Mouse (Mus musculus) right cerebral cortex, postnatal 4 days (tissue): ENCODE data around the gene Gm10337.

Experiments used
- DNase-seq: peaks from one replicate; pipeline ENCODE4 v3.0.0-alpha.2; 2022

The Gm10337 gene

DNA sequence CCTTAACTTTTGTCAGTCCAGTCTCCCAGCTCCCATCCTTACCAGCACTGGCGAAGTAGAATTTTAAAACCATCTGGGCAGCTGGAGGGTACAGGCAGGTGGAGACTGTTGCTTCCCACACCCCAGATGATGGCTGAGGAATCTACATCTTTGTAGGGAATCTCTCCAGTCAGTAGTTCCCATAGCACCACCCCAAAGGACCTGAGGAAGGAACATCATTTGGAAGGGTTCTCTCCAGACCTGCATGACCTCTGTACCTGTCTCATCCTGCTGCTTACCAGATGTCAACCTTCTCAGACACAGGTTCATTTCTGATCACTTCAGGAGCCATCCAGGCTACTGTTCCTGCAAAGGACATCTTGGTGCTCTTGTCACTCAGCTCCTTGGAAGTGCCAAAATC, at the start of gene Gm10337:
Gene Gm10337, plus strand, starts transcription at position 276 of the 400 bp plus-strand sequence.
- DNase-seq: no peak

DNA sequence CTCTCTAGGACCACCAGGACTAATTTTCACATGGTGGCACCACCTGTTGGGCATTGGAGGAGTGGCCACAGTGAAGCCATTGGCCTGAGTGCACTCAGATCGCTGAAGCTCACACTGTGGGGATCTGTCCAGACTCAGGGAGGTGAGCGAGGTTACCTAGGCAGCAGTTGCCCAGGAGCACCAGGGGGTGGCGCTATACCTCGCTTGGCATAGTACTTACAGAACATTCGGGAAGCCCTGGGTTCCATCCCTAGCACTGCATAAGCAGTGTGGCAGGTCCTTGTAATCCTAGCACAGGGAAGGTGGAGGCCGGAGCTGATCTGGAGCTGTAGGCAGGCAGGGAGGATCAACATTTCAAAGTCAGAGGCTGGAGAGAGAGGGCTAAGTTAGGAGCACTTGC, 47.5 kb upstream of the Gm10337 start:
- DNase-seq: no peak

DNA sequence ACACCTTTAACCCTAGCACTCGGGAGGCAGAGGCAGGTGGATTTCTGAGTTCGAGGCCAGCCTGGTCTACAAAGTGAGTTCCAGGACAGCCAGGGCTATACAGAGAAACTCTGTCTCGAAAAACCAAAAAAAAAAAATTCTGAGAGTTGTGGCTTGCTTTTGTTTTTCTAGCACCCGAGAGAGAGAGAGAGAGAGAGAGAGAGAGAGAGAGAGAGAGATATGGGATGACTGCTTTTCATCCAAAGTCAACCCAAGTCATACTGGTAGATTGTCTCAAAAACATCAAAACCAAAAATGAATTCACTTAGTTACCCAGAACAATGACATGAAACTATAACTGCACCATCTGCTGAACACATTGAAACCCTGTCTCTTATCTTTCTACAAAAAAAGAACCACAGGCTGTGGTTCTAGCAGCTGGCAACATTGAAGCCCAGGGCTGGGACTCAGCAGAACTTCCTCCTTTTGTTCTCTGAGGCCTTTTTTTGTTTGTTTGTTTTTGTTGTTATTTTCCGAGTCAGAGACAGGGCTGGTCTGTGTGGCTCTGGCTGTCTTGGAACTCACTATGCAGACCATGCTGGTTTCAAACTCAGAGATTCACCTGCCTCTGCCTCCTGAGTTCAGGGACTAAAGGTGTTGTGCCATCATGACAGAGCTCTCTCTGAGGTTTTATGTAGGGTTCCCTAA, 45.3 kb upstream of the Gm10337 start:
- no peak for DNase-seq

DNA sequence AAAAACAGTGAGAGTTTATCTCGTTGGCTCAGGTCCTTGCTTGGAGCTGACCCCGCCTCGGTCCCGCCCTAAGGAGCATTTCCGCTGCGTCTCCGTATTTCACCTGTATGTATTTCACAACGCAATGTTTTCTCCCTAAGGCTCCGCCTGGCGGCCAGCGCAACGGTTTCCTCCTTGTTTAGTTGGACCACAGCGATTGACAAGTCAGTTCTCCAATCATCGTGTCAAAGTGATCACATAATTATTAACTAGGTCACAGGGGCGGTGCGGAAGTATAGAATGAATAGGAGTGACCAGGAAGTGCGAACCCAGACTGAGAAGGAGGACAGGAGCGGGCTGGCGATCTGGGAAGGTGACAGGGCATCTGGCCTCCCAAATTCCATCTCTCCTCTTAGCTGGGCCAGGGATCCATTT, 44.6 kb upstream of the Gm10337 start, which contains the start of gene Prr13:
Gene Prr13, plus strand, starts transcription at position 125 of the 414 bp plus-strand sequence.
- peak; percentile 74 for DNase-seq

DNA sequence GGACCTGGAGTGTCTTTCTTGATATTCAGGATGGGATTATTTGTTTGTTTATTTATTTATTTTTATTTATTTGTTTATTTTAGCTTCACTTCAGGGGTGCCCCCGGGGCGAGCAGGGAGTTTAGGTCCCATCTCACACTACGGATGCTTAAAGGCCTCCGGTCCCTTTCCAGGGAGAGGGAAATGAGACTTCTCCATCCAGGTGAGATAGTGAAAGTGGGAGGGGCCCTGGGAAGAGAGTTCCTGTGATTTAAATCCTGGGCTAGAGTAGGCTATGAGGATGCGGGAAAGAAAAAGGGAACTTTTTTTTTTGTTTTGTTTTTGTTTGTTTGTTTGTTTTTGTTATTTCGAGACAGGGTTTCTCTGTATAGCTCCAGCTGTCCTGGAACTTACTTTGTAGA, 44.1 kb upstream of the Gm10337 start:
- no peak for DNase-seq

DNA sequence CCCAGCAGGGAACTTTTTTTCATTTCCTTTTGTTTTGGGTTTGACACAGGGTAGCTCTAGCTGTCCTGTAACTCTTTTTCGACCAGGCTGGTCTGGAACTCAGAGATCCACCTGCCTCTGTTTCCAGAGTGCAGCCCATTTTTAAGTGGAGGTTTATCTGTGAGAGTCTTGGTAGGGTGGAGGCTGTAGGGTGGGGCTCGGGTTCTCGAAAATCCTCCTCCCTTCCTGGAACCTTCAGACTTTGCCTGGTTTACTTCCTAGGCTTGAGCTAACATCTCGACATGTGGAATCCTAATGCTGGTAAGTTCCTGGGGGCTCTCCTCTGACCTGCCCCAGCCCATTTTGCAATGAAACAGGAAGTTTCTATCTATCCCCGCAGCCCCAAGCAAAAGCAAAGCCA, 43.7 kb upstream of the Gm10337 start:
- no peak for DNase-seq

DNA sequence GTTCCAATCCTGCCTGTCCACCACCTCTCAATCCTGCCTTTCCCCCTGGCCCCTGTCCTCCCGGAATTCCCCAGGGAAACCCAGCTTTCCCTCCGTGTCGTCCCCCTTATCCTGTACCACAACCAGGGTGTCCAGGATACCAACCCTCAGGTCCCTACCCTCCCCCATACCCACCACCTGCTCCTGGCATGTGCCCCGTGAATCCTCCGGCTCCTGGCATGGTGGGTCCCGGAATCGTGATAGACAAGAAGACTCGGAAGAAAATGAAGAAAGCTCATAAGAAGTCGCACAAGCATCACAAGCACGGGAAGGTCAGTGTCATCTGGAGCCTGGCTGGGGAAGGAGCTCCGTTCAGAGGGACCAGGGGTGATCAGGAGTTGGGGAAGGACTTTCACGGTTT, 43.1 kb upstream of the Gm10337 start:
- no peak for DNase-seq

DNA sequence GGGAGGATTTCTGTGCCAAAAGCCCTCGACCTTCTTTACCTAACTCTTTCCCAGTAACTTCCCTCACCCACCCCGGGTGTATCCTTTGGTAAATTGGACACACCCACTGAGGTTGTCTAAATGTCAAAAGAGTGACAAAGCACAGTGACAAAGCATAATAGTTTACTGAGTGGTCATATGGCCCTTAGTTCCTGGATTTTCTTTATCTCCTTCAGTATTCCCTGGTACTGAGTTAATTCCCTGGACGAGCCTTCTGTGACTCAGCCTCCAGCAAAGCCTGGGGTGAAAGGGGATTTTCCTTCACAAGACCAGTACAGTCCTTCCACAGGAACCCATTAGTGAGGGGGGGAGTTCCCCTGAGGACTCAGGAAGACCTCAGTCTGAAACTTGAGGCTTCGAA, 42.6 kb upstream of the Gm10337 start:
- no peak for DNase-seq

DNA sequence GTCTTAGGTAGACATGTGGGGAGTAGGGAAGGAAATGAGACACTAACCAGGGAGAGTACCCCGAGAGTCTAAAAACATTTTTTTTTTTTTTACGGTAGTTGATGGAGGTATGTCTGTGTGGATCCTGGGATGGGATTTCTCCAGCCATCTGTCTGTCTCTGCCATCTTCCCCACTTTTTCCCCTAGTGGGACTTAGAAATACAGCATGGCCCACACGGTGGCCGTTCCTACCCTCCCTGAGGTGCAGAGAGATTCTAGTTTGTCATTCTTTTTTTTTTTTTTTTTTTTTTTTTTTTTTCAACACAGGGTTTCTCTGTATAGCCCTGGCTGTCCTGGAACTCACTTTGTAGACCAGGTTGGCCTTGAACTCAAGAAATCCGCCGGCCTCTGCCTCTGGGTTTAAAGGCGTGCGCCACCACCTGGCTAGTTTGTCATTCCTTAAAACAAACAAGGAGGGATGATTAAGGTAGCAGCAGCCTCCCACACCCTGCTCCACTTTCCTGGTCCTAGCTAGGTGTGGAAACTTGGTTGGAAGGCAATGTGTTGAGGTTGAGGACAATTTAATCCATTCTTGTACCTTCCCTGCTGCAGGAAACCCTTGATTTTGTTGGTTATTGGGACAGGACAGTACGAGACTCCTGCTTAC, 42.0 kb upstream of the Gm10337 start:
- no peak for DNase-seq

DNA sequence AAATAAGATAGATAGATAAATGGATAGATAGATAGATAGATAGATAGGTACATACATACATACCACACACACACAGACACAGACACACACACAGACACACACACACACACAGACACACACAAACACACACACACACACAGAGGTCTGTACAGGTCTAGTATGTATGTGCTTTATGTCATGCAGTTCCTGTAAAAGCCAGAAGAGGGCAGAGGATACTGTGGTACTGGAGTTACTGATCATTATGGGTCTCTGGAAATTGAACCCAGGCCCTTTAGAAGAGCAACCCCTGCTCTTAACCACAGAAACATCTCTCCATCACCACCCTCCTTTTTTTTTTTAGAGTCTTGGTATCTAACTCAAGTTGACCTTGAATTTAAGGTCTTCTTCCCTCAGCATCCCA, 39.9 kb upstream of the Gm10337 start:
- DNase-seq: no peak

DNA sequence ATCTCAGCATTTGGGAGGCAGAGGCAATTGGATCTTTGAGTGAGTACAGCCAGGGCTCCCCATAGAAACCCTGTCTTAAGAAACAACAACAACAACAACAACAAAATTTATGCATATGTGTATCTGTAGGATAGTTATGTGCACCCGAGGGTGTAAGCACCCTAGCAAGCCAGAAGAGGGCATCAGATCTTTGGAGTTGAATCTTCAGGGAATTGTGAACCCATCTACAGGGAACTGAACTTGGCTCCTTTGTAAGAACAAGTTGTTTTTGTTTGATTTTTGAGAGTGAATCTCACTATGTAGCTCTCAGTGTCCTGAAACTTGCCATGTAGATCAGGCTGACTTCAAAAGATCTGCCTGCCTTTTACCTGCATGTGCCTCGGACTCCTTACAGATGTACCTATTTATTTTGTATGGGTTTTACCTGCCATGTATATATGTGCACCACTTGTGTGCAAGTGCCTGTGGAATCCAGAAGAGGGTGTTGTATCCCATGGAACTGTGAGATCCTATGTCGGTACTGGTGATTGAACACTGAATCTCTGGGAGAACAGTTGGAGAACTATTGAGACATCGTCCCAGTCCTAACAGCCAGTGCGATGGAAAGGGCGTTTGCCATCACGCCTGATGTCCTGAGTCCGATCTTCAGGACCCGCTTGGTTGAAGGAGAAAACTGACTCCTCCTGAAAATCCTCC, 34.7 kb upstream of the Gm10337 start:
- no peak for DNase-seq

DNA sequence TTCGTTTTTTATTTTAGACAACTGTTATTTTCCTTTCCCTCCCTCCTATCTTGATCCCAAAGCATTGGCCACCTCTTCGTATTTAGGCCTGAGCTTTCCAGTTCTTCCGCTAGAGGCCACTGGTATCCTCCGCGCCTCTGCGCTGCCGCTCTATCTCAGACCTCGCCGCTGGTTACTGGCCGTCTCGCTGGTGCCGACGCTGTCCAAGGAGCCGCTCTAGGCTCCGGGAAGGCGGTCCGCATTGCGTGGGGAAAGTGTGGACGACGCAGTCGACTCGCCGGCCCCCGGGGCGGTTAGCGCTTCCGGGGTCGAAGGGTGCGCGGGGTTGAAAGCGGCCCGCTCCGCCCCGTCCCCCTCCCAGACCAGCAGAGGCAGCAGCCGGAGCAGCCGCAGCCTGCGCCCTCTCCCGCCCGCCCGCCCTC, 33.3 kb upstream of the Gm10337 start, which contains the start of gene Pcbp2:
Gene Pcbp2, plus strand, starts transcription at position 357 of the 422 bp plus-strand sequence.
- peak; percentile 95 for DNase-seq

DNA sequence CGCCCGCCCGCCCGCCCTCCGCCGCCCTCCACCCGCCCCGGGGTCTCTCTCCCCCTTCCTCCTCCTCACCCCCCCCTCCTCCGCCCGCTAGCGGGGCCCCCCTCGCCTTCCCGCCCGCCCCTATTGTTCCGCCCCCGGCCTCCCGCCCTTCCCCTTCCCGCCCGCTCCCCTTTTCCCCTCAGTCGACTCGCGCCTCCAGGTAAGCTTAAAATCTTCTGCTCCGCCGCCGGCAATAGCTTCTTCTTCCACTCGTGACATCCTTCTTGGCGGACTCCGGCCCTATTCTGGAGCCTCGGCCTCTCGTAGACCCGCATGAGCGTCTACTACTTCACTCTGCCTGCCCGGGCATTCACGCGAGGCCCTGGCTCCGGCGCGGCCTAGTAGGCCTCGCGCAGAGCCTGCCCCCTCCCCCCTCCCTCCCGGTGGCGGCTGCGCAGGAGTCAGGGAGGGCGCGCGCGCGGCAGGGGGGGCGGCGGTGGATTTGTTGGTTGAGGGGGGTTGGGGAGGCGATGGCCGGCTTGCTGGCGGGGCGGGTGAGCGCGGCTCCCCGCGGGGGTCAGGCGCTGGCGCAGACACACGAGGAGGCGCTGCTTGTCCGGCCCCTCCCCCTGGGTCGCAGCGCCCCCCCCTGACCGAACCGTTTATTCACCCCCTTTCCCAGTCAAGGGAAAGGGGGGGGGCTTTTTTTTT, 32.8 kb upstream of the Gm10337 start:
- DNase-seq: peak; percentile 88

DNA sequence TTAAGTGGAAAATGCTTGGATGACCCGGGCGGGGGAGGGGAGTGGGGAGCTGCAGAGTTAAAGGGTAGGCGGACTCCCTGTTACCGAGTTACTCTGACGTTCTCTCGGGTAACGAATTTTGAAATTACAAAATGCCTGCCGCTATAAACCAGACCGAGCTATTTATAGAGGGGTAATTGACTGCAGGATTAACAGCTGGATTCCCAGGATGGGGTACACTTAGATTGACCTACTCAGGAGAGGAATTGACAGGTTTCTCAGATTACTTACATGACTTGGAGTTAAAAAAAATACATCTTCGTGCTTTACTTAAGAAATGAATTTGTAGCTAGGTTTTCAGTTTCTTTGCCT, 32.3 kb upstream of the Gm10337 start:
- DNase-seq: no peak

DNA sequence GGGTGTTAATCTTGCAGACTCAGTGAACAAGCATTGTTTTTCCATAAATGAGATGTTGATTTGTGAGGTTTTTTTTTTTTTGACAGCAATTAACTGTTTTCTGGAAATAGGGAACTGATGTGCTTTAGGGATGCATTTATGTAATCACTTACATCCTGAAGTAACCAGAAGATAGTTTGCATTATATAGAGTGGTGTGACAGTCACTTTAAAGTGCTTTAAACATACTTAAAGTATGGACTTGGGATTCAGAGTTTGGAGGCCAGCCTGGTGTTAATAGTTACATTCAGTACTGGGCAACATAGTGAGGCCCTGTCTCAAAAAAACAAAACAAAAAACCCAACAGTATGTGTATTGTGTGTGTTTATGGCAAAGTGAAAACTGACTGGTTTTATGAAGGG, 31.8 kb upstream of the Gm10337 start:
- DNase-seq: no peak

DNA sequence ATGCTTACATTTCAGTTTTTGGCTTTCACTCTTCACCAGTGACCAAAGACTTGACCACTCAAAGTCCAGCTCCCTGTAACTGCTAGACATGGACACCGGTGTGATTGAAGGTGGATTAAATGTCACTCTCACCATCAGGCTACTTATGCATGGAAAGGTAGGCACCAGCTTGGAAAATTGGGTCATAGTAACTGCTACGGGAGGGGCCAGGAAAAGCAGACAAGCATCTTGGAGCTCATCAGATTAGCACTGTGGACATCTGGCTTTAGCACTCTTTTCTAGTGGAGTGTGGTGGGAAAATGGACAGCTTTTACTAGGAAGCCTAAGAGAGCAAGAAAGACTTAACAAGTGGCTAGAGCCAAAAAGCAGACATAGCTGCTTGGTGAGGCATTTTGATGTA, 30.3 kb upstream of the Gm10337 start:
- no peak for DNase-seq

DNA sequence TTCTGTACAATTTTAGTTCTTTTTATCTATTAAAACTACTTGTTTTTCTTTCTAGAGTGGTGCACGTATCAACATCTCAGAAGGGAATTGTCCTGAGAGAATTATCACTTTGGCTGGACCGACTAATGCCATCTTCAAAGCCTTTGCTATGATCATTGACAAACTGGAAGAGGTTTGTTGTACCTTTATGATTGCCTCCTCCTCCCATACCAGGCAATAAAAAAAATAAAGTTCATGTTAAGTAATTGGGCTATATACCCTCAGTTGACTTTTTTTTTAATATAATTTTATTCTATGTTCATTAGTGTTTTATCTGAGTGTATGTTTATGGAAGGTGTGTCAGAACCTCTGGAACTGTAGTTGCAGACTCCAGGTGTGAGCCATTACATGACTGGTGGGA, 29.0 kb upstream of the Gm10337 start:
- no peak for DNase-seq

DNA sequence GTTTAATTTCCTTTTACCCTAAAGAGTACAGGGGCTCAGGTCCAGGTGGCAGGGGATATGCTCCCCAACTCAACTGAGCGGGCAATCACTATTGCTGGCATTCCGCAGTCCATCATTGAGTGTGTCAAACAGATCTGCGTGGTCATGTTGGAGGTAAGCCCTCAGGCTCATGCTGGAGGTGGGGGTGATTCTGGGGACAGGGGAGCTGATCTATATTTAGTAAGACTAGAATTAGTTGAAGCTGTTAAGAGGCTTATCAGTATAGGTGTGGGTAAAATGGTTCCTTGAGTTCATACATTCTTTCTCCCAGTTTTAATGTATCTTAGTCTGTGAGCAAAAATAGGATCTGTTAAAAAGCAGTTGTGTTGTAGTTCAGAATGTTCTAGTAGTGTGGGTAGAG, 20.4 kb upstream of the Gm10337 start:
- no peak for DNase-seq

DNA sequence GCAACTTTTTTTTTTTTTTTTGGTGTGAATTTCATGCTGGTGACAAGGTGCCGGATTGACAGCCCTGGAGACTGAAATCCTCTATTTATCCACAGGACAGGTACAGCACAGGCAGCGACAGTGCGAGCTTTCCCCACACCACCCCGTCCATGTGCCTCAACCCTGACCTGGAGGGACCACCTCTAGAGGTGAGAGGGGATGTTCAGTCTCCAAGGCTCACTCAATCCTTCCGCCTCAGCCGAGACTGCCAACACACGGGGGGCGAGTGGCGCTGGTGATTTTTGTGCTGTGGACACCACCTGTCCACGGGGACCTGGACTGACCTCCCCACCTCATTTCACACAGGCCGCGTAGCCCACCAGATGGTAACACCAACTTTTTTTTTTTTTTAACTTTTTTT, 17.7 kb upstream of the Gm10337 start:
- DNase-seq: no peak

DNA sequence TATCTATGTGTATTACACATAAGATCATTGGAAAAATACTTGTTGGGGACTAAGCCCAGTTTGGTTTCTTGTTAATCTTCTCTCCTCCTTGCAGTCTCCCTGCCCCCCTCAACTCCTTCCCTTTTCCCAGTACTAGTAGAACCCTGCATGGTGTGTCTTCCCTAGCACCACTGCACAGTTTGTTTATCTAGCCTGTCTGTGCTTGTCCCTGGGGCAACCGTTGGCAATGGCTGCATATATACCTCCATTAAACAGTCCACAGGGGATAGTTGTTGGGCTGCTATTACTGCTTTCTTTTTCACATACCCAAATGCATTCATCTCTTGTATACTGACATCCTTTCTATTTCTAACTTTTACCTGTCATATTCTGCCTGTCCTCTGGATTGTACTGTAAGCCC, 15.9 kb upstream of the Gm10337 start:
- no peak for DNase-seq

DNA sequence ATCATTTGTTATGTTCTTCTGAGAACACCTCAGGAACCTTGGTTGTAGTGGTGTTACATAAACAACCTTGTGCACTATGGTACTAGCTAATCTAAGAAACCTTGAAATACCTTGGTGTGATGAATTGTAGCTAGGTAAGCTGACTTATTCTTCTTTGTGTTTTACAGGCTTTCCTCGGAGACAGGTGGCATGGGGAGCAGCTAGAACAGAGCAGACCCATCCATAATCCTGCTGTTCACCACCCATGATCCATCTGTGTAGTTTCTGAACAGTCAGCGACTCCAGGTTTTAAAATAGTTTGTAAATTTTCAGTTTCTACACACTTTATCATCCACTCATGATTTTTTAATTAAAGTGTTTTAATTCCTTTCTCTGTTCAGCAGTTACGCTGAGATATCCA, 5.2 kb upstream of the Gm10337 start:
- no peak for DNase-seq

DNA sequence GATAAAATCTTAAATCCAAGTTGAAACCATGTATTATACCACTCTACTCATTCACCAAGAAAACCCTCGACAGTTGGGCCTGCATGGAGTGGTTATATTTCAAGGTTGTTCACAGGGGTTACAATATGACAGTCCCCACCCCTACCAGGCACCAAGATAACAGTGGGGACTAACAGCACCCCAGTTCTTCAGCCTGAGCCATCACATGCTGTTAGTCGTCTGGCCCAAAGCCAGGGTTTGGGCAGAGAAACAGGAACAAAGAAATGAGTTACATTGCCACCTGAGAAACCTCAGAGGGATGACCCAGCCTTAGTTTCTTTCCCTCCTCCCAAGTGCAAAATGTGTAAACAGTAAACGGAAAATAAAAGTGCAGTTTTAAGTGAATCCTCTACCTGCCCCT, 4.2 kb upstream of the Gm10337 start:
- DNase-seq: no peak

DNA sequence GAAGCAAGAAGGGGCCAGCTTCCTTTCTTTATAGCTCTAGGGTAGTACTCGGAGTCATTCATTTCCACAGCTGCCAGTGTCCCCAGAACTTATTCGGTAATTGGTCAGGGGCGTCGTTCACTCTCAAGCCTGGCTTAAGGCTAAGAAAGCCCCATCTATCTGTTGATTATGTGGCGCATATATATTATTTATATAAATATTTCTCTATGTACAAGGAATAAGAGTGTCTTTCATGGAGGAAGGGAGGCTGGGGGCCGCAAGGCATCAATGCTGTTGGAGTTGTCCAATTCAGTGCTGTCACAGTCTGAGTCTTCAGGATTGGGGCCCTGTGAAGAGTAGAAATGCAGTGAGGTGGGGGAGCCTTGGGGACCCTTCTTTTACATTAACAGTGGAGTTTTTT, 3.7 kb upstream of the Gm10337 start:
- no peak for DNase-seq

DNA sequence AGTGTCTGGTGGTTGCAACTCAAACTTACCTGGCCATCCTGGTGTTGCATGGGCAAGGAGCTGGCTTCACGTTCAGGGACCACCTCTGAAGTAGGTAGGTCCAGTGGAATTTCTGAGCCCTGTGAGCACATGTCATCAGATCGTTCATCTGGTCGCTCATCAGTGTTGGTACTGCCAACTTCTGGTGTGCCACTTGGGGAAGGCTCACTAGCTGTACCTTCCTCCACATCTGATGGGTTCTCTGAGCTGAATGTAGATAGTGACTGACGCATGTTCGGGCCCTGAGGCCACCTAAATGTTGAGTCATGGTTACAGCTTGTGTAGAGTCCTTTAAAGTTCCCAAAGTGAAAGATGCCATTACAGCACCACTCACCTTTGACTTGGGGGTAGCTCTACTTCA, 3.0 kb upstream of the Gm10337 start:
- DNase-seq: no peak
